Mouse (Mus musculus): ENCODE measurements around the gene Wnt3a.

Gene Wnt3a

DNA sequence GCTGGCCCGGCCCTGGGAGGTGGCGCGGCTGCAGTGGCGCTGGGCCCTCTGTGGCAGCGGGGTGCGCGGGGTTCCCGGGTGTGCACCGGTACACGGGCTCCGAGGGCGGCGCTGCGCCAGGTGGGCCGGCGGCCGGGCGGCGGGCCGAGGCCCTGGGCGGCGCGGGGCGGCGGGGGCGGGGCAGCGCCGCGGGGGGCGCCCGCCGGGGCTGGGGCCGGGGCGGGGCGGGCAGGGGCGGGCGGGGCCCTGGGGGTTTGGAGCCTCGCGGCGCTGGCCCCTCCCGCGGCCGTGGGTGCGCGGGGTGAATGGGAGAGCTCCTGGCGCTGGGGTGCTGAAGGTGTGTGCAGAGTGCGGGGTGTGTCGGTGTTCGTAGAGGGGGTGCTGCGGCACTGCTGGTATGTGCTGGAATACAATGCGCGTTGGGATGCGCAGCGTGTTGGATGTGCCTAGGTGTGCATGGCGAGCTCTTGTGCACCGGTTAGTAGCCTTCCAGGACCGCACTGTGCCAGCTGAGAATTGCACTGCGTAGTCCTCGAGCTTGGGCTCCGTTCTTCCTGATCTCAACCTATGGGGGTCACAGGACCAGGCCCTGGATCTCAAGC, at the start of gene Wnt3a:
Gene Wnt3a, minus strand, starts transcription at position 51 of the 602 bp plus-strand sequence.
- no peak for DNase-seq (ENCODE audit: low spot score)

DNA sequence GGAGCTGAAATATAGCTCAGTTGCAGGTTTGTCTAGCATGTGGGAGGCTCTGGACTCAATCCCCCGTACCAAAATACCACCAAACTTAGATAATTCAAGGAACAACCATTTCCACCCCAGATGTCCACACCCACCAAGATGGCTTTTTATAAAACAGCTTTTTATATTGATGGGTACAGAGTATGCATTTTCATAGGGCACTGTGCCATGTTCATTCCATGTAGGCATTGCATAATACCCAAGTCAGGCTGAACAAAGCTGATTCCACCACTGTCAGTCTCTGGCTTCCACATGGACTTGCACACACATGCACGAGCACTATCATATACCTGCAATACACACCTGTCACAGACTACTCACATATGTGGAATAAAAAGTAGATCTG, 48.2 kb upstream of the Wnt3a start:
- DNase-seq (ENCODE audit: low spot score): peak; percentile 66

- no peak for DNase-seq (ENCODE audit: low spot score)
These were observed 47.6 kb upstream of the Wnt3a start for GRCm38 (mm10) chr11:59337955-59338735.

DNA sequence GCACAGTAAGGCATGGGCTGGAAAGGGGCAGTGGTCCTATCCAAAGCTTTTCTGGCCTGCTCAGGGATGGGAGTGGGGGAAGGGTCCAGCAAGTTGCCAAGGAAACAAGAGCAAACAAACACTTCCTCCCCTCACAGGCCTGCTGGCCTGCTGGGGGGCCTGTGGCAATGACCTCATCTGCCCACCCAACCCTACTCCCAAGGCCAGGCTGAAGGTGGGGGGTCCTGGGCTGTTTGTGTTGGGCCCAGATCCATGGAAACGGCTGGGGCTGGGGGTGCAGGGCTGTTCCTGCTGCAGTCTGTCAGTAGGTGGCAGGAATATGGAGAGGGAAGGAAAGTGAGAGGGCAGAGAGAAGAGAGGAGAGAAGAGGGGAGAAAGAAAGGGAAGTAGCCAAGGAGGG, 45.8 kb upstream of the Wnt3a start:
- DNase-seq (ENCODE audit: low spot score): no peak

GRCm38 (mm10) chr11:59335942-59336341, 45.4 kb upstream of the Wnt3a start:
- no peak for DNase-seq (ENCODE audit: low spot score)

- DNase-seq (ENCODE audit: low spot score): no peak
These were observed 44.6 kb upstream of the Wnt3a start for GRCm38 (mm10) chr11:59335150-59335549.

- no peak for DNase-seq (ENCODE audit: low spot score)
These were observed 42.4 kb upstream of the Wnt3a start for GRCm38 (mm10) chr11:59332938-59333337.

- no peak for DNase-seq (ENCODE audit: low spot score)
These were observed 40.8 kb upstream of the Wnt3a start for GRCm38 (mm10) chr11:59331167-59331869.

DNA sequence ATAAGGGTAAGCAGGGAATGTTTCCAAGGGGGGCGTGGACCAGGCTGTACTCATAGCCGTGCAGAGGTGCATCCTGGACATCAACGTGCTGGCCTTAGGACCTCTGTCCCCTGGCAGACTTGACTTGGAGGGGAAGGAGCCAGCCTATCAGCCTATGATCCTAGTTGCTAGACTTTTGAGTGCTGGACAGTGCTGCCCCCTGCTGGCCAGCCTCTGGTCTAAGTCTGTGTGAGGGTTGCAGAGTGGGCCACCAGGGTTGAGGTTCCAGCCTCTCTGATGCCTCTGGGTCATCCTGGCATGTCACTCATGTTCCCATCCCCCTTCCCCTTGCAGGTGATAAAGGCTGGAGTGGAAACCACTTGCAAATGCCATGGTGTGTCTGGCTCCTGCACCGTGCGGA, 40.0 kb upstream of the Wnt3a start:
- DNase-seq (ENCODE audit: low spot score): no peak

DNA sequence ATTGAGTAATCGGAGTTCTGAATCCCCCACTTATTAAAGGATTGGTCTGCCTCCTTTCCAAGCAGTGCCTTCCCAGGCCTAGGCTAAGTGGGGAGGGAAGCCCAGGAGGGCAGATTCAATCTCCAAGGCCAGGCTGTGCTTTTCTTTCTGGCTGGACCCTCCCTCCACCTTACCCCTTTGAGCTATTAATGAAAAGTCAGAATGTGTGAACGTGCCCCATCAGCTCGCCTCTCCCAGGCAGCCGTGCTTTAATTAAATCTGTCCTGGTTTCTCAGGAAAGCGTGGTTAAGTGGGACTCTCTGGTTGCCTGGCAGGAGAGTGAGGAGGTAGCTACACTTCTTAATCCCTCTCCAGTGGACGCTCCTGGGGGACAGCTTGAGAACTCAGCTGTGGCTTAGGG, 39.1 kb upstream of the Wnt3a start:
- no peak for DNase-seq (ENCODE audit: low spot score)

GRCm38 (mm10) chr11:59327625-59328024, 37.1 kb upstream of the Wnt3a start:
- no peak for DNase-seq (ENCODE audit: low spot score)

GRCm38 (mm10) chr11:59324777-59325176, 34.2 kb upstream of the Wnt3a start:
- DNase-seq (ENCODE audit: low spot score): no peak

DNA sequence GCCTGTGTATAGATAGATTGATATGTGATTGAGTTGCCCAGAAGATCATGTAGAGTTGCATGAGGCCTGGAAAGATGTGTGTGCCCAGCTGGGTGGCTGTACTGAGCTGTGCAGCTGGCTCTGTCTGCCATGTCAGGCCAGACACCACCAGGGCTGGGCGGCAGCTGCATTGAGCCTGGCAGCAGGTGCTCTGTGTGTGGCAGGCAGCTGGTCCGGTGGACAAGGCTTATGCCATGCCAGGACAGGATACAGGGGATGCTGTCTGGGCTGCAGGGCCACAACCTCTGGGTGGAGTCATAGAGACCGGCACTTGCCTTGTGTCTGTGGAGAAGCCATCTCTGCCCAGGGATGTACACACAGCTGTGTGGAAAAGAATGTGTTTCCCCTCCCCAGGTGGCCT, 32.4 kb upstream of the Wnt3a start:
- DNase-seq (ENCODE audit: low spot score): no peak

DNA sequence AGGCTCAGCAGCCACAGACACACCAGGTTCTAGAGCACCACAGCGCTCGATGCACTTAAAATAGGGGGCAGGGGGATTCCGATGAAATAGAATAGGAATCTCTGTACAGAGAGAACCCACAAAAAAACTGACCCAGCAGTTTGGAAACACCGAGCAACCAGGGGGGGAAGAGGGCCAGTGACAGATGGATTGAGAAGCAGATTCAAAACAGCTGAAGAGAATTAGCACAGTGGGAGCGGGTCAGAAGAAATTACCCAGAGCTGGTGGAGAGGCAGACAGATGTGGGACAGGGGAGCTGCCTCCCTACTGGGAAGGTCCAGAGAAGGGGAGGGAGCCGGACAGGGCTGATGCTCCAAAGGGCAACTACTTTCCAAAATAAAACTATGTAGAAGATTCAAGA, 26.0 kb upstream of the Wnt3a start:
- no peak for DNase-seq (ENCODE audit: low spot score)

- DNase-seq (ENCODE audit: low spot score): no peak
These were observed 23.4 kb upstream of the Wnt3a start for GRCm38 (mm10) chr11:59313944-59314343.

- DNase-seq (ENCODE audit: low spot score): no peak
These were observed 22.7 kb upstream of the Wnt3a start for GRCm38 (mm10) chr11:59313029-59313811.

DNA sequence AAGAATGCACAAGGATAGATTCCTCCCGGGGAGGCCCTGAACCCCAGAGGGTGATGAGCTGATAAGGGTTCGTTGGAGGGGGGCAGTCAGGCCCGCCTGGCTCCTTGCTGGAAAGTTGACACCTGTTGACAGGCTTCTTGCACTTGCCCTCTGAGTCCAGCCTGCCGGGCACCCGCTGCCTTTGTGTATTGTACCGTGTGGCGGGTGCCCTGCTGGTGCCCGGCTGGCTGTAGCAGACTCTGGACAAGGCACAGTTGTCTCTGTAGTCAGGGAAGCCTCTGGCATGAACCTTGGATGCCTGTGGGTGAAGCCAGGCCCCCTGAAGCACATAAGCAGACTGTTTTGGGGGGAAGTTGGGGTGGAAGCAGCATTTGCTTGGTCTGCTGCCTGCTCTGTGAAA, 21.9 kb upstream of the Wnt3a start:
- no peak for DNase-seq (ENCODE audit: low spot score)

GRCm38 (mm10) chr11:59312060-59312459, 21.5 kb upstream of the Wnt3a start:
- no peak for DNase-seq (ENCODE audit: low spot score)

- DNase-seq (ENCODE audit: low spot score): no peak
These were observed 19.4 kb upstream of the Wnt3a start for GRCm38 (mm10) chr11:59309976-59310375.

GRCm38 (mm10) chr11:59309106-59309805, 18.7 kb upstream of the Wnt3a start:
- no peak for DNase-seq (ENCODE audit: low spot score)

DNA sequence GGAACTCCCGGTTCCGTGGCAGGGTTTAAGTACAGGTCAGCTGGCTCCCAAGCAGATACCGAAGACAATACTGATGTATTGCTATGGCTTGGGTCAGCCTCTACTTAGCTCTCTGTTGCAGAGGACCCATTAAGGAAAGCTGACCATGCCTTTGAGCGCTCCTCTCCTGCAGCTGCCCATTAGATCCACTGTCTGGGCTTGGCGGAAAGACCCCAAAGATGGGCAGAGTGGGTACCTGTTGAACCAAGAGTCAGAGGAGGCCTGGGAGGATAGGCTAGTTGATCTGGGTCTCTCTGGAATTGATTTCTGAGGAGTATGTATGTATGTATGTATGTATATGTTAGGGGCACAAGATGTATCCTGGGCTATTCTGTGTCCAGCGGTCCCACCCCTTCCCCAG, 18.1 kb upstream of the Wnt3a start:
- DNase-seq (ENCODE audit: low spot score): no peak

- DNase-seq (ENCODE audit: low spot score): no peak
These were observed 17.6 kb upstream of the Wnt3a start for GRCm38 (mm10) chr11:59308164-59308542.

All from left cerebral cortex, adult 11 months (tissue).